Mouse (Mus musculus) MEL-GATA-1-ER (cell line): ENCODE data around the gene Mgea5.

Experiments
- DNase-seq: peaks from one replicate; pipeline ENCODE4 v3.0.0-alpha.2; 2012; ENCODE audit warnings: low read depth; ENCODE audit errors: extremely low read depth

Gene Mgea5

GRCm38 (mm10) chr19:45731658-45732057 is 52.0 kb downstream of the Mgea5 start:
- DNase-seq: no peak

GRCm38 (mm10) chr19:45730042-45730441 is 53.6 kb downstream of the Mgea5 start:
- no peak for DNase-seq

GRCm38 (mm10) chr19:45727231-45727630 is 56.4 kb downstream of the Mgea5 start:
- no peak for DNase-seq

- no peak for DNase-seq
These were observed 57.9 kb downstream of the Mgea5 start for GRCm38 (mm10) chr19:45725677-45726277.

- DNase-seq: no peak
These were observed 61.4 kb downstream of the Mgea5 start for GRCm38 (mm10) chr19:45722188-45722587.

GRCm38 (mm10) chr19:45718286-45718685 is 65.4 kb downstream of the Mgea5 start:
- DNase-seq: no peak

- DNase-seq: no peak
These were observed 66.0 kb downstream of the Mgea5 start for GRCm38 (mm10) chr19:45717493-45718220.

- DNase-seq: no peak
These were observed 74.9 kb downstream of the Mgea5 start for GRCm38 (mm10) chr19:45708704-45709103.
